Mouse (Mus musculus) urinary bladder, adult 18-20 months (tissue): ENCODE data around the gene Lrrc23.
"Not testable (repeated sequence)": the region's sequence is repeated elsewhere in the genome, so short reads cannot be mapped to it uniquely, and the experiment has no call there.

Source experiments
- DNase-seq, 2 experiments: peaks; one replicate each; pipeline ENCODE4 v3.0.0; 2022; ENCODE audit warnings: low spot score in 2 of 2, mixed read lengths in 2 of 2

The Lrrc23 gene

GRCm38 (mm10) chr6:124807986-124808357 lies 28.4 kb upstream of the Lrrc23 start:
- no peak for DNase-seq

GRCm38 (mm10) chr6:124807366-124807765 lies 27.8 kb upstream of the Lrrc23 start:
- DNase-seq: no peak

GRCm38 (mm10) chr6:124806446-124807140 lies 27.1 kb upstream of the Lrrc23 start:
- no peak for DNase-seq

GRCm38 (mm10) chr6:124805341-124806321 lies 26.1 kb upstream of the Lrrc23 start:
- peak; percentile 93 to 96 for DNase-seq

GRCm38 (mm10) chr6:124804341-124804740 lies 24.8 kb upstream of the Lrrc23 start:
- DNase-seq: no peak

- not testable (repeated sequence) for DNase-seq
Measured at GRCm38 (mm10) chr6:124803691-124804090, 24.2 kb upstream of the Lrrc23 start.

GRCm38 (mm10) chr6:124803061-124803460 lies 23.5 kb upstream of the Lrrc23 start:
- no peak for DNase-seq

GRCm38 (mm10) chr6:124802400-124802799 lies 22.9 kb upstream of the Lrrc23 start:
- DNase-seq: not testable (repeated sequence)

- DNase-seq: no peak
Measured at GRCm38 (mm10) chr6:124796200-124796599, 16.7 kb upstream of the Lrrc23 start.

- DNase-seq: no peak
Measured at GRCm38 (mm10) chr6:124795781-124796180, 16.3 kb upstream of the Lrrc23 start.

GRCm38 (mm10) chr6:124791911-124792310 lies 12.4 kb upstream of the Lrrc23 start:
- no peak for DNase-seq

GRCm38 (mm10) chr6:124790121-124790520 lies 10.6 kb upstream of the Lrrc23 start:
- no peak for DNase-seq

GRCm38 (mm10) chr6:124789519-124789918 lies 10.0 kb upstream of the Lrrc23 start:
- no peak for DNase-seq

GRCm38 (mm10) chr6:124787722-124788121 lies 8.2 kb upstream of the Lrrc23 start:
- DNase-seq: no peak

- no peak for DNase-seq
Measured at GRCm38 (mm10) chr6:124786756-124787420, 7.4 kb upstream of the Lrrc23 start.

- no peak for DNase-seq
Measured at GRCm38 (mm10) chr6:124782436-124782835, 2.9 kb upstream of the Lrrc23 start.

- DNase-seq: no peak
Measured at GRCm38 (mm10) chr6:124780917-124781316, 1.4 kb upstream of the Lrrc23 start.

- no peak for DNase-seq
Measured at GRCm38 (mm10) chr6:124779984-124780416, 473 bp upstream of the Lrrc23 start.

GRCm38 (mm10) chr6:124770511-124770910 lies 9.0 kb downstream of the Lrrc23 start:
- no peak for DNase-seq

GRCm38 (mm10) chr6:124770013-124770412 lies 9.5 kb downstream of the Lrrc23 start:
- DNase-seq: no peak

- no peak for DNase-seq
Measured at GRCm38 (mm10) chr6:124769101-124769765, 10.3 kb downstream of the Lrrc23 start, which contains the start of gene Eno2. TSS of gene Eno2 (minus strand) at chr6:124769673.

GRCm38 (mm10) chr6:124768704-124769044 lies 10.9 kb downstream of the Lrrc23 start:
- no peak for DNase-seq
